Mouse (Mus musculus): ENCODE measurements around the gene Ergic1. TPM values are rescaled to one million over a fixed set of nuclear protein-coding genes. Genes with fewer than 3 reads are reported as not detected.

The Ergic1 gene
- 74.4 and 159 TPM in 2 replicates for polyA plus RNA-seq (2021; fragmentation: Nextera tagmentation)
- long read RNA-seq, experiment 1, transcript Ergic1-206 (10 exons, 2,754 nt), result major isoform, 92 of 116 reads
- long read RNA-seq, experiment 1, partial matches to known transcripts, result 9 of 116 reads
- long read RNA-seq, experiment 1, other reads (novel, unspliced or antisense), result 15 of 116 reads
- long read RNA-seq, experiment 2, transcript Ergic1-206 (10 exons, 2,754 nt), result major isoform, 17 of 31 reads
- long read RNA-seq, experiment 2, partial matches to known transcripts, result 5 of 31 reads
- long read RNA-seq, experiment 2, other reads (novel, unspliced or antisense), result 9 of 31 reads

GRCm38 (mm10) chr17:26561290-26561640 is at the start of gene Ergic1:
TSS of gene Ergic1 (plus strand) at chr17:26561489.

GRCm38 (mm10) chr17:26561651-26562181 is 427 bp downstream of the Ergic1 start, which contains the start of gene Dusp1:
TSS of gene Dusp1 (minus strand) at chr17:26562128.

GRCm38 (mm10) chr17:26662978-26663683 is 101.8 kb downstream of the Ergic1 start, which contains the start of gene Atp6v0e:
TSS of gene Atp6v0e (plus strand) at chr17:26663231.

Other genes starting within 250 kb of the Ergic1 start
- 4.3 and 8.0 TPM in 2 replicates for gene Neurl1b, start 146.7 kb upstream of the Ergic1 start, polyA plus RNA-seq (2021; fragmentation: Nextera tagmentation)
- gene Dusp1, start 639 bp downstream of the Ergic1 start, polyA plus RNA-seq (2021; fragmentation: Nextera tagmentation), result 61.4 and 112 TPM in 2 replicates
- 121 and 146 TPM in 2 replicates for gene Atp6v0e, start 101.7 kb downstream of the Ergic1 start, polyA plus RNA-seq (2021; fragmentation: Nextera tagmentation)
- gene Crebrf, start 154.2 kb downstream of the Ergic1 start, polyA plus RNA-seq (2021; fragmentation: Nextera tagmentation), result 13.2 and 17.6 TPM in 2 replicates
- gene Bnip1, start 219.6 kb downstream of the Ergic1 start, polyA plus RNA-seq (2021; fragmentation: Nextera tagmentation), result 33.8 and 35.7 TPM in 2 replicates

Measured in left cerebral cortex, adult 6 months (tissue).